ENCODE assay signal across 29 mouse cellular contexts in genomic region chr11:111890026-111890425, GRCm38 (mm10).
DNase-seq lines count a peak whose midpoint lies in the region; ATAC-seq lines count a peak whose summit lies in the region.
"Had no signal": no experiment of that assay in that cellular context is flagged by ENCODE, and none has a peak within 500 bp of the region (broad histone marks: within the 10 kb centered on the region; RNA-seq: fewer than 3 reads in every experiment).

No protein-coding gene starts in this region.

- H3K4me2 ChIP-seq in hindbrain, embryonic 12.5 days (replicated peaks), result no peak overlapping the region
- no peak overlapping the region for H3K4me2 ChIP-seq in neural tube, embryonic 15.5 days
- H3K4me2 ChIP-seq: heart, embryonic 12.5 days; limb, embryonic 15.5 days; liver, embryonic 13.5 days; midbrain, embryonic 15.5 days; neural tube, embryonic 12.5 days had no signal

- 69% methylated on average over 3 of the region's 3 CpGs for WGBS in hindbrain, embryonic 12.5 days
- WGBS in hindbrain, embryonic 10.5 days, result 78% methylated on average over 3 of the region's 3 CpGs
- WGBS in neural tube, embryonic 15.5 days, result 48% methylated on average over 3 of the region's 3 CpGs

- H3K9ac ChIP-seq in hindbrain, embryonic 12.5 days, result no peak overlapping the region
- H3K9ac ChIP-seq in neural tube, embryonic 15.5 days (replicated peaks), result no peak overlapping the region
- H3K9ac ChIP-seq: heart, embryonic 12.5 days; limb, embryonic 15.5 days; liver, embryonic 13.5 days; midbrain, embryonic 15.5 days; neural tube, embryonic 12.5 days had no signal

- no peak for ATAC-seq in hindbrain, embryonic 12.5 days (ENCODE audit: low FRiP score)
- ATAC-seq in neural tube, embryonic 15.5 days (ENCODE audit: low FRiP score), result peak; percentile 35; the same call in 1 of the 2 replicates
- ATAC-seq: CD4-positive, CD25-positive, alpha-beta regulatory T cell, adult 4 months; intestine, postnatal 0 days; lung, postnatal 0 days; midbrain, embryonic 15.5 days had no signal

- no peaks in the 10 kb centered on the region for H3K9me3 ChIP-seq in hindbrain, embryonic 12.5 days (replicated peaks)
- H3K9me3 ChIP-seq in hindbrain, embryonic 10.5 days, result no peaks in the 10 kb centered on the region
- H3K9me3 ChIP-seq in neural tube, embryonic 15.5 days (replicated peaks), result no peaks in the 10 kb centered on the region
- H3K9me3 ChIP-seq: heart, embryonic 12.5 days; limb, embryonic 10.5 days; limb, embryonic 15.5 days; liver, embryonic 13.5 days; midbrain, embryonic 15.5 days; neural tube, embryonic 12.5 days had no signal

- DNase-seq in hindbrain, embryonic 10.5 days (ENCODE audit: low spot score), result no peak
- peak; percentile 5 for DNase-seq in urinary bladder, postnatal 14 days (ENCODE audit: low spot score)
- DNase-seq in urinary bladder, adult 18-20 months (ENCODE audit: low spot score in 2 of 2), result no peak
- no peak for DNase-seq in frontal cortex, postnatal 25 days (ENCODE audit: low spot score in 2 of 2)
- no peak for DNase-seq in heart, postnatal 36 days
- DNase-seq: adrenal gland, postnatal 25 days; cerebellum, adult 2 months; gastrocnemius, postnatal 36 days; heart, adult 2 months; kidney, adult 9 months; kidney, postnatal 10 days; layer of hippocampus, adult 9-11 months; liver, embryonic 13.5 days; lung, adult 18-20 months; lung, postnatal 4 days; spleen, adult 18-20 months; thymus, postnatal 25 days had no signal

- H3K4me1 ChIP-seq in hindbrain, embryonic 12.5 days, result peaks cover 13% of the 10 kb centered on the region
- peaks cover 18% of the 10 kb centered on the region for H3K4me1 ChIP-seq in hindbrain, embryonic 10.5 days (replicated peaks)
- peaks cover 5% of the 10 kb centered on the region; the same call in 1 of the 2 replicates for H3K4me1 ChIP-seq in neural tube, embryonic 15.5 days
- H3K4me1 ChIP-seq: liver, embryonic 13.5 days; megakaryocyte, embryonic 14.5 days; neural tube, embryonic 12.5 days had no signal

- H3K36me3 ChIP-seq in hindbrain, embryonic 12.5 days, result no peaks in the 10 kb centered on the region
- H3K36me3 ChIP-seq in hindbrain, embryonic 10.5 days, result no peaks in the 10 kb centered on the region
- H3K36me3 ChIP-seq in neural tube, embryonic 15.5 days, result no peaks in the 10 kb centered on the region
- H3K36me3 ChIP-seq: heart, embryonic 12.5 days; limb, embryonic 10.5 days; limb, embryonic 15.5 days; liver, embryonic 13.5 days; midbrain, embryonic 15.5 days; neural tube, embryonic 12.5 days had no signal

- no peak overlapping the region for H3K4me3 ChIP-seq in hindbrain, embryonic 12.5 days
- H3K4me3 ChIP-seq in hindbrain, embryonic 10.5 days, result no peak overlapping the region
- no peak overlapping the region for H3K4me3 ChIP-seq in neural tube, embryonic 15.5 days (replicated peaks)
- H3K4me3 ChIP-seq: erythroblast, embryonic 14.5 days; heart, adult 2 months; heart, embryonic 12.5 days; limb, embryonic 10.5 days; limb, embryonic 15.5 days; liver, embryonic 13.5 days; midbrain, embryonic 15.5 days; neural tube, embryonic 12.5 days had no signal

- H3K27me3 ChIP-seq in hindbrain, embryonic 12.5 days, result no peaks in the 10 kb centered on the region
- H3K27me3 ChIP-seq in hindbrain, embryonic 10.5 days (ENCODE audit: insufficient read depth, poor library complexity, severe bottlenecking), result peaks cover 3% of the 10 kb centered on the region; the same call in 1 of the 2 replicates
- H3K27me3 ChIP-seq in neural tube, embryonic 15.5 days (replicated peaks), result no peaks in the 10 kb centered on the region
- H3K27me3 ChIP-seq: heart, embryonic 12.5 days; limb, embryonic 15.5 days; liver, embryonic 13.5 days; megakaryocyte, embryonic 14.5 days; neural tube, embryonic 12.5 days had no signal

- peak overlapping the region; percentile 48; the same call in 1 of the 2 replicates for H3K27ac ChIP-seq in hindbrain, embryonic 12.5 days
- no peak overlapping the region for H3K27ac ChIP-seq in hindbrain, embryonic 10.5 days
- H3K27ac ChIP-seq in neural tube, embryonic 15.5 days (replicated peaks), result no peak overlapping the region
- H3K27ac ChIP-seq: heart, adult 2 months; limb, embryonic 10.5 days; limb, embryonic 15.5 days; liver, embryonic 13.5 days; midbrain, embryonic 15.5 days; neural tube, embryonic 12.5 days had no signal

- intact Hi-C loops in heart, postnatal 36 days (cut with DNase I), result no loop called here
